Mouse (Mus musculus) layer of hippocampus, postnatal 36 days (tissue): ENCODE measurements around the gene Pacsin2. TPM values are rescaled to one million over a fixed set of nuclear protein-coding genes. Genes with fewer than 3 reads are reported as not detected.
"Not testable (repeated sequence)": the region's sequence is repeated elsewhere in the genome, so short reads cannot be mapped to it uniquely, and the experiment has no call there.

ENCODE experiments used
- DNase-seq, 2 experiments: peaks; one replicate each; pipeline ENCODE4 v3.0.0; 2022
- total RNA-seq, 2 experiments: library from RNA; stranded (reverse); gene quantifications; 2 replicates each; pipeline ENCODE4 v1.2.3; 2021

Gene Pacsin2
- total RNA-seq, 2 experiments from 2014 or later = 82.0 to 102 TPM

DNA sequence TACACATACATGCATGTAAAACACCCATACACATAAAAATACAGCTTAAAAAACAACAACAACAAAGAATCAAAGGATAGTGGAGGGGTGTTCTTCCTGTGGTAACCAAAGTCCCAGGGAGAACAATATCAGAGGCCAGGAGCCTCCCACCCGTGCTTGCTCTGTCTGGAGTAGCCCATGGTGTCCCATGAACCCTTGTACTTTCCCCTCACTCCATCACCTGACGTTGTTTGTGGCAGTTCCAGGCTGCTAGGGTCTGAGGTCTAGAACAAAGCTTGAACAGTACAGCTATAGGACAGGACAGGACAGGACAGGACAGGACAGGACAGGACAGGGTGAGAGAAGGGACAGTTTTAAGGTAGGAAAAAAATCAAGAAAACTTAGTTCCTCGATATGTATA lies 13.7 kb upstream of the Pacsin2 start:
- no peak for DNase-seq

DNA sequence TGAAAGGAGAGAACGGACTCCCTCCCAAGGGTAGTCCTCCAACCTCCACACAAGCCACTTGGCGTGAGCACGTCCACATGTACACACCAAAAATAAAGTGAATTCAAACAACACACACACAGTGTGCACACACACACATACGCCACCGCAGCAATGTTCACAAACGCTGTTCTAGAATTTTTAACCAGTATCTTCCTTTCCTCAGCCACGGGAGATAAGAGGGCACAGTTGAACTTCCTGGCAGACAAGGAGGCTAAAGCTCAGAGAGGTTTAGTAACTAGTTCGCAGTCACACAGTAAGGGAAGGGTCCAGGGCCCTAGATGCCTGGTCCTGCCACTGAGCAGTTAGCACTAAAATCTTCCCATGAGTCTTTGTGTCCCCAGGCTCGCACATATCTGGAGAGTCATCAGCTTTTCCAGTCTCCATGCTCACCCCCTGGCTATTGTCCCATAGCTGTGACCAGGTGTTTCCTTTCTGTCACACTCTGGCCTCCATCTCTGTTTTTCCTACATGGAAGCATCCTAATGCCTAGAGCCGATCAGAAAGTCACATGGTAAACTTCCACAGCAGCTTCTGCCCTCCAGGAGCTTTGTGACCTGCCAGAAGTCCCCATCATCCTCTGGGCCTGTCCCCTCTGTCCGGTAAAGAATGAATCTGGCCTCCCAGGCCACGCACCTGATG lies 12.3 kb upstream of the Pacsin2 start:
- no peak for DNase-seq

GRCm38 (mm10) chr15:83474466-83474836 lies 10.0 kb upstream of the Pacsin2 start:
- no peak for DNase-seq

- no peak for DNase-seq
These were observed 9.5 kb upstream of the Pacsin2 start for GRCm38 (mm10) chr15:83473832-83474465.

- DNase-seq = no peak
These were observed 8.8 kb upstream of the Pacsin2 start for GRCm38 (mm10) chr15:83473251-83473650.

DNA sequence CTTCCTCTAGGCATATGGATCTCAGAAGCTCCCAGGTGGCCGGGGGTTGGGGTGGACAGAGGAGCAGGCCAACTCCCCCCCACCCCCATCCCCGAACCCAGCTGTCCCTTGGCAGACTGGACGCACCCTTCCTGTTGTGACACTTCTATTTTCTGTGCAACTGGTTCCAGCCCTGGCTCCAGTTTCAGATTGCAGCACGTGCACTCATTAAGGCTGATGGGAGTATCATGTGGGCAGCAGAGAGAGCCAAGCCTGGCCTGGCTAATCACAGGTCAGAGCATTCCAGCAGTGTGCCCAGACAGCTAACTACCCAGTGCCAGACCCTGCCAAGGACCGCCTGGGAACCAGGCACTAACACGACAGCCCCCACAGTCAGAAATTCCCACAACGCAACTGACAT lies 7.1 kb upstream of the Pacsin2 start:
- DNase-seq = no peak

DNA sequence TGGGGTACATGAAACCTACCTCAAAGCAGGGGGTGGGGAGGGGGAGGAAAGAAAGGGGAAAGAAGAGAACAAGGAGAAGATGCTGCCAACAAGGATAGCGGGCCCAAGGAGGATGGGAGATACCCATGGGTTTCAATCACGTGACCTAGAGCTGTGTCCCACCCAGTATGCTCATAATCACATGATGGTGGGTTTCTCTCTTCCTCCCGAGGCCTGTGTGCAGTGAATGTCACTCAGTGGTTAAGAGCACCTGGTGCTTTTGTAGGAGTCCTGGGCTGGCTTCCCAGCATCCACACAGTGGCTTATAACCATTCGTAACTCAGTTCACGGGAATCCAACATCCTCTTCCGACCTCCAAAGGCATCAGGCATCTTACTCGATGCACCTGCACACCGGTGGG lies 6.0 kb upstream of the Pacsin2 start:
- no peak for DNase-seq

- DNase-seq = no peak
These were observed 4.9 kb upstream of the Pacsin2 start for GRCm38 (mm10) chr15:83469279-83469821.

DNA sequence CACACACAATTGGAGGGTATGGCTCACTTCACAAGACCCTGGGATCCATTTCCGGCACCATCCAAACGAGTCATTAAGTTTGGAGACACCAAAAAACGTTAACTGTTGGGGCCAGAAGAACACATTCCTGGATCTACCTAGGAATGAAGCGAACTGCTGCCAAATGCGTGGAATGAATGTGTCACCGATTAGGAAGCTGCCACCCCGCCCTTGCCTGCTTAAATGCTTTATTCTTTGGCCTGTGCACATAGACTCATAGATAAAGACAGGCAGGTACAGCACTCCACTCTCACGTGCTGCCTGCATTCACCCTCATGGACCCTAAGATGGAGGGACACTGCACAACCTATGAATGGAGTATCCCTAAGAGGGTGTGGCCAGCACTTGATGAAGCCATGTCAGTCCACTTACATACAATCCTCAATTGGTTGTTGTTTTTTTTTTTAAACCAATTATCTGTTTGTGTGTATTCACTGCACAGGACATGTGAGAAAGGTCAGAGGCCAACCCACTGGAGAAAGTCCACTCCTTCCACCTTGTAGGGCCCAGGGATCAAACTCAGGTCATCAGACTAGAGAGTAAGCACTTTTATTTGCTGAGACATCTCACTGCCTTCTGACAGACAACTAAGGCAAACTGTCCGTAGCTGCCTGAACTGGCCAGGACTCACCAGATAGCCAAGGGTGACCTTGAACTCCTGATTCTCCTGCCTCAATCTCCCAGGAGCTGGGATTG lies 3.0 kb upstream of the Pacsin2 start:
- DNase-seq = no peak

GRCm38 (mm10) chr15:83466331-83466730 lies 1.9 kb upstream of the Pacsin2 start:
- no peak for DNase-seq

DNA sequence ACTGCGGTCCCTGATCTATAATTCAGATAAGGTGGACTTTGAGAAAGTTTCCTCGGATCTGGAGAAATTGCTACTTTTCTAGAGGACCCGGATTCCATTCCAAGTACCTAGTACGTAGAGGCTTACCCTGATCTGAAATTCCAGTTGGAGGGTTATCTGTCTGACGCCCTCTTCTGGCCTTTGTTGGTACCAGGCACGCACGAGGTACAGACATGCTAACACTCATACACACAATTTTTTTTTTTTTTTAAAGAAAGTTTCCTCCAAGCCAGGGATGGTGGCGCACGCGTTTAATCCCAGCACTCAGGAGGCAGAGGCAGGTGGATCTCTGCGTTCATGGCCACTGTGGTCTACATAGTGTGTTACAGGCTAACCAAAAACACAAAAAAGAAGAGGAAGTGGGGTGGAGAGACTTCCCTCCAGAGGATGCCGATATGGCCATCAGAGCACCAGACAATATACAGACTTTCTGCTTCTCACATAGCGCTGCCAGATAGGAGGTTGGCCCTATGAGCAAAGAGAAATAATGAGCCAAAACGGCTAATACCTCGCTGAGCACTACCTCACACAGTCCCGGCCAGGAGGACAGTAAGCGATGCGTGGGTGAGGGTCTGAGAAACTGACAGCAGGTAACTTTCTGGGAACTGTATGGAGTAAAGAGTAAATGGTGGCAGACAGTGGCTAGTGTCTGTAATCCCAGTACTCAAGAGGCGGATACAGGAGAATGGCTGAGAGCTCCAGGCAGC lies 672 bp upstream of the Pacsin2 start:
- no peak for DNase-seq

DNA sequence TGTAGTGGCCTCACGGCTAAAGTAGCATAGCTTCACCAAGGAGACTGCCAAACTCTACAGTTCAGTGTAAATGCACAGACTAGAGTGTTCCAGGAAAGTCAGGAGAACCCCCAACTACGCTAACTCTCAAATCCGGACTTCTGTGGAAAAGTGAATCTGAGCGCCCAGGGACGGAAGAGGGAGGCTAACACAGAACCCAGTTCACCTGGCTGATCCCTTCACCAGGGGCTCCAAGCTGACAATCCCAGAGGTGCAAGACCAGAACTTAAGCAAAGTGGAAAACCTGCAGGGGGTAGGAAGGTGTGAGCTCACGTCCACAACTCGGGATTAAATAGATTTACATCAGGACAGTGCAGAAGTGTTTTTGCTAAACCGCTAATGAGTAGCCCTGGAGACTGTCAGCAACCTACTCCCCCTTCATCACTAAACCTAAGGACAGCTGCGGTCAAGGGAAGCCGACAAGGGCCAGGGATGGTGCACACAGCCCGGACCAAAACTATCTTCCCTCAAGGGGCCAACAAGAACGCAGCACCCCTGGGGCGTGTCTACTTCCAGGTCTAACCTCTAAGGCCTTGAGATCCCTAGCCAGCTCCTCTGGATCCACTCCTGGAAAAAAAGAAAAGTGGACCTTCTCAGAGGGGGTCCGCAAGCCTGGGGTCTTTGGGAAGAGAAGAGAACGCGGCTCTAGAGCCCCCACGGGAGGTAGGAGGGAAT lies 880 bp downstream of the Pacsin2 start:
- DNase-seq = no peak

DNA sequence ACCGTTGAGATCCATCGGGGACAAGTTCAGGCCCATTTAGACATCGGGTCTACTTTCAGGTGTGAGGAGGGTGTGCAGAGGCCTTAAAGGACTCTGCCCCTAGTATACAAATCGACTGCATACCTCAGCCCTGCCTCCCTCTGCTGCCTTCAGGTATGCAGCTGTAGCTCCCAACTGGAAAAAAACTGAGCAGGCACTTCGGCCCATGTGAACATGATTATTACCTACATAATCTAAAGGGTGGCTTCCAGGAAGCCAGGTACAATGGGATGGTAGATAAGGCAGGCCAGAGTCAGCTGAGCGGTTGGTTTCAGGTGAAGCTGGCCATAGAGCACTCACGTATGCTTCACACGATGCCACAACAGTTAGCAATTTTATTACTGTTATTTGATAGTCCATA lies 2.1 kb downstream of the Pacsin2 start:
- not testable (repeated sequence) for DNase-seq

DNA sequence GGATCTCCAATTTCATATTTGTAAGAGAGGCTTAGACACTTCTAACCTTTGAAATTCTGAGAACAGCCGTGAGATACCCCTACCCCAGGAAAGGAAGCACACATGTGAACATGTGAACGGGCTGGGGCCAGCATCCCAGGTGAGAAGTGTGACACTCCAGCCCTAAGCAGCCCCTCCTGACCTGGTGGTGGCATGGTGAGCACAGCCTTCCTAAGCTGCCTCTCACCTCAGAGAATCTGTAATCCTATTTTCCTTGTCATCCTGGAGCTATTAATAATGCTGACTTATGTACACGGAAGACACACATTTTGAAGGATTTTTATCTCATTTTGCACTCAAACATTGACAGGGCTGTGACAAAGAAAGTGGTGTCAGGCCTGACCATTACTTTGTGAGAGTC lies 3.5 kb downstream of the Pacsin2 start:
- no peak for DNase-seq

- no peak for DNase-seq
These were observed 6.9 kb downstream of the Pacsin2 start for GRCm38 (mm10) chr15:83457541-83457940.

- no peak for DNase-seq
These were observed 8.8 kb downstream of the Pacsin2 start for GRCm38 (mm10) chr15:83455637-83456036.

DNA sequence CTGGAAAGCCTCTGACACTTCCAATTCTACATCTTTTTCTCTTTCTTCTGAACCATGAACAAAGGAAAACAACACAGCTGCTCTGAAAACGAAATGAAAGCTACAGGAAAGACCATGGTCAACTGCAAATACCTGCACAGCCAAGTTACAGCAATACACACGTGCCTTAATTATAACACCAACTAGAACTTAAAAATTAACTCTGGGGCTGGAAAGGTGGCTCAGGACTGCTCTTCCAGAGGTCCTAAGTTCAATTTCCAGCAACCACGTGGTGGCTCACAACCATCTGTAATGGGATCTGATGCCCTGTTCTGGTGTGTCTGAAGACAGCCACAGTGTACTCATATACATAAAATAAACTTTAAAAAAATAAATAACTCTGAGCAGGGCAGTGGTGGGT lies 9.4 kb downstream of the Pacsin2 start:
- DNase-seq = no peak

GRCm38 (mm10) chr15:83454419-83454818 lies 10.0 kb downstream of the Pacsin2 start:
- DNase-seq = no peak

DNA sequence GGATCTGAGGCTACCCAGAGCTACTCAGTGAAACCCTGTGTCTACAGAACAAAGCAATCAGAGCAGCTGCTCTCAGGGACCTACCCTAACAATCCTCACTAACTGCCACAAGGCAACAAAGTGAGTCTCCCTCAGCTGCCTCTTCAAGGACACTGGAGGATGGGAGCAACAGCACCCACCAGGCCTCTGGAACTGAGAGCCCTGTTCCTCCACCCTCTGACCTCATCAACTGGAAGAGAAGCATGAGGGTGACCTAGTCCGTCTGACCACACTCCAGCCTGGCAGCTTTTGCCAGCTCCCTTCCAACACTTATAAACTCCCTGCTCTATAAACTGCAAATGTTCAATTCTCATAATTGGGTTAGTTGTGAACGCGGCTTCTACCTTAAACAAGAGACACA lies 10.5 kb downstream of the Pacsin2 start:
- DNase-seq = no peak

DNA sequence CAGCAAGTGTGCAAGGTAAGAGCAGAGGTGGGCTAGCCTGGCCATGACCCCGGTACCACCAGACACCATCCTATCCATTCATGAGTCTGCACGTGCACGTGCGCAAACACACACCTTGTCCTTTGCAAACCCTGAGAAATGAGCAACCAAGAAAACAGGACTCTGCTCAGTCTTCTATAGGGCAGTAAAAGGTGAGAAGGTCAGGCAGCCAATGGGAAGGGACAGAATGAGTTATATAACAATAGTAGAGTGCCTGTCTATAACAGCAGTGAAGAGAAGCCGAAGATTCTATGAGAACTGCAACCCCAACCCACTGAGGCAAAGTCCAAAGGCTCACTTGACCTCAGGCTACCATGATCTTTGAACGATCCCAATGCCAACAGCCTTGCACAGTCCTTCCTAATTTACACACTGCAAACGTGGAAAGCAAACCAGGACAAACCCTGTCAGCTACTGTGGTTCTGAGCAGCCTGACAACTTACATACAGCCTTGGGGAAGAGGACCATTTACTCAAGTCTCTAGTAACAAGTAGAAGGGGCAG lies 12.1 kb downstream of the Pacsin2 start:
- DNase-seq = no peak

GRCm38 (mm10) chr15:83451621-83452210 lies 12.7 kb downstream of the Pacsin2 start:
- peak; percentile 48 to 49 for DNase-seq
